Mouse (Mus musculus) ES-Bruce4 (cell line): ENCODE measurements around the gene Ccdc186. TPM values are rescaled to one million over a fixed set of nuclear protein-coding genes. Genes with fewer than 3 reads are reported as not detected.

ENCODE experiments used
- H3K27ac ChIP-seq: 2 replicates; pipeline ENCODE4 v1.5.1; 2012; ENCODE audit warnings: low read length, inconsistent platforms; ENCODE audit not compliant: insufficient read depth
- H3K27me3 ChIP-seq: 2 replicates; pipeline ENCODE4 v1.6.1; 2012; ENCODE audit warnings: mild to moderate bottlenecking, low read length, inconsistent platforms; ENCODE audit not compliant: control insufficient read depth, poor library complexity, insufficient read depth, severe bottlenecking
- H3K36me3 ChIP-seq: 2 replicates; pipeline ENCODE4 v1.6.1; 2012; ENCODE audit warnings: inconsistent platforms, mild to moderate bottlenecking, low read length, moderate library complexity; ENCODE audit not compliant: control insufficient read depth, poor library complexity, insufficient read depth, severe bottlenecking
- H3K4me1 ChIP-seq: one replicate; pipeline ENCODE4 v1.8.1; 2011; ENCODE audit warnings: low read length; ENCODE audit not compliant: control insufficient read depth, insufficient read depth
- H3K4me3 ChIP-seq: 2 replicates; pipeline ENCODE4 v1.5.1; 2011; ENCODE audit warnings: low read depth, mild to moderate bottlenecking, low read length
- H3K9ac ChIP-seq: 2 replicates; pipeline ENCODE4 v1.6.1; 2012; ENCODE audit warnings: low read depth, mild to moderate bottlenecking, inconsistent platforms; ENCODE audit not compliant: poor library complexity, severe bottlenecking
- H3K9me3 ChIP-seq: replicated peaks from 2 replicates; pipeline ENCODE4 v1.6.1; 2012; ENCODE audit warnings: mild to moderate bottlenecking, low read length, inconsistent platforms; ENCODE audit not compliant: control insufficient read depth, poor library complexity, insufficient read depth, severe bottlenecking
- CTCF ChIP-seq: IDR thresholded peaks from one replicate; pipeline ENCODE4 v1.8.1; 2011; ENCODE audit warnings: low read depth, low read length
- EP300 ChIP-seq: IDR thresholded peaks from 2 replicates; pipeline ENCODE4 v1.6.1; 2011; ENCODE audit warnings: low read depth, low read length; ENCODE audit not compliant: insufficient read depth
- POLR2A ChIP-seq: IDR thresholded peaks from one replicate; pipeline ENCODE4 v1.8.1; 2011; ENCODE audit warnings: low read length; ENCODE audit not compliant: insufficient read depth
- polyA plus RNA-seq: library from polyadenylated mRNA; stranded (reverse); fragments of >200 nt; gene quantifications from 2 replicates; pipeline ENCODE4 v1.2.4, GENCODE M21; 2011; ENCODE audit warnings: low read depth; ENCODE audit not compliant: missing spikeins, insufficient read depth, insufficient read length

The Ccdc186 gene
- polyA plus RNA-seq, 1 experiment = 56.8 TPM

DNA sequence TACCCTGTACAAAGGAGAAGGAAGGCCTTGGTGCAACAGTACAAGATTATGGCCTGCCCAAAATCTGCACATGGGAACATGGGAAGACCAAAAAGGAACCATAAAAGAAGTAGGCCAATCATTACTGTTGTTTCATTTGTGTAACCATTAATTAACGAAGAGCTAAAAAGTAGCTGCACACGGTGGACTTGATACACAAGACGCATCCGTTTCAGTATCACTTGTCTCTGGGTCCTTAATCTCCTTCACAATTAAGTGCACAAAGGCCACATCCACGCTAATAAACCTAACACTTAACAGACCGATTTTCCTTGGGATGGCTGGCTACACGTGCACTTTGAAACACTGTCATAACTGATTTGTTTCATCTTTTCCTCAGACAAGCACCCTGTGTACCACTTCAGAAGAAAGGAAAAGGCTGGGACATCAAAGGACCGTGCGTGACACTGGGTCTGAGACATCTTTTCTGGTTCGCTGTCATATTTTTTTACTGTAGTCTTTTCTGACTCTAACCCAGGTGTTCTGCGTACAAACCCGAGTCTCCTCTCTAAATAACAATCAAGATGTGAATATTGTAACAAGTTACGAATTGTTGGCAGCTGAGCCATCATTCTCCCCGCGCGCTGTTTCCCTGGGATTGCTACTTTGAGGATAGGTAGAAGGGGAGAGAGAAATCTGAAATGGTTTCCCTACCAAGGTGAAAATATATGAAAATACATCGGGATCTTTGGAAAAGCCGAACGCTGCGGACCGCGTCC, 771 bp downstream of the Ccdc186 start:
- Histone ChIP-seq H3K9ac (peak overlapping the region; percentile 65), H3K4me3 (peak overlapping the region; percentile 70), H3K9me3 (no peaks in the 10 kb centered on the region), H3K36me3 (no peaks in the 10 kb centered on the region), H3K27ac (no peak overlapping the region), H3K27me3 (0 out of 2 replicates have a peak, but pooled peaks cover 2% of the 10 kb centered on the region), H3K4me1 (no peaks in the 10 kb centered on the region)
- TF ChIP-seq EP300 (no peak), CTCF (no peak), POLR2A (no peak)

DNA sequence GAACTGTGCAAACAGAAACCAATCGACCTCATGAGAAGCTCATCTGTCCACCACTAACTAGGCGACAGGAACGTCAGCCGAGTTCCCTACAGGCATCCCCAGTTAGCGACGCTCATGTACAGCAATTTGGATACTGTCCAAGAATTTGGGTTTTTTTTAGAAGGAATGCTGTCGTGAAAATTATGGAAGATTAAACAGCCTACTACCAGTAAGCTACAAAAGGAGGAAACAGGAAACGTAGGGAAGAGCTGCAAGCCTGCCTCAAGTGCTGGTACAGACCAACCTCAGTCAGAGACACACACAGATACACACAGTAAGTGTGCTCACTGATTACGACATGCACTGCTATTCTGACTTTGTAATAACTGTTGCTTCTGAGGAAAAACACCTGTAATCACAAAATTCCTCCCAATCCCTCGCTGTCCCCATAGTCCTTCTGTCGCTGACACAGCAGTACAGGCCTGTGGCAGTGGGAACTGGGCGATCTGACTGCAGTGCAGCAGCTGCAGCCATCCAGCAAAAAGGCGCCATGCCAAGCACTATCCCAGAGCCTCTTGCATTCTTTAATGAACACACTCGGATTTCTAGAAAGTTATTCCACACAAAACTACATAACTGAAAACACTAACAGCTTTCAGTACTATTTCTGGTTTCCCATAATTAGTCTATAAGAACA, 4.0 kb downstream of the Ccdc186 start:
- Histone ChIP-seq H3K9ac (no peak overlapping the region), H3K27me3 (no peaks in the 10 kb centered on the region)
- TF ChIP-seq CTCF = no peak
- TF ChIP-seq EP300 = no peak
- TF ChIP-seq POLR2A = no peak

DNA sequence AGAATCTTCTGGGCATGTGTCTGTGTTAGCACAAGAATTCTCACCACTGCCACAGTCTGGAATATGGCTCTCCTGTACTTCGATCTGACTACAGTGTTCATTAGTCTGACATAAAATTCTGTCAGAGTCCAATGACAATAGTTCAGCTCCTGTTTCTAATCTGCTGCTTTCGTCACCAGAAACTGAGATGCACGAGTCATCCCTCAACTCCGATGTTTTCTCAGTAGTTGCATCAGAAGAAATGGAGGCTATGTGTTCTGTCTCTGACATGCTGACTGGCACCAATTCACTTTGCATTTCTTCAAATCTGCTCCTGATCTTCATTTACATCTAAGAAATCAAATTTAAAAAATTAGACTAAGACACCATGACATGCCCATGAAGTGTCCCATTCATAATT, 8.6 kb downstream of the Ccdc186 start:
- H3K27me3 ChIP-seq = no peaks in the 10 kb centered on the region
- no peak overlapping the region for H3K4me3 ChIP-seq
- peaks cover 18% of the 10 kb centered on the region for H3K36me3 ChIP-seq

More for the DNA sequence above, 4.0 kb downstream of the Ccdc186 start:
- H3K4me1 ChIP-seq = no peaks in the 10 kb centered on the region
- no peaks in the 10 kb centered on the region for H3K9me3 ChIP-seq
- peaks cover 5% of the 10 kb centered on the region; the same call in 1 of the 2 replicates for H3K36me3 ChIP-seq
- H3K4me3 ChIP-seq = no peak overlapping the region
- no peak overlapping the region for H3K27ac ChIP-seq

DNA sequence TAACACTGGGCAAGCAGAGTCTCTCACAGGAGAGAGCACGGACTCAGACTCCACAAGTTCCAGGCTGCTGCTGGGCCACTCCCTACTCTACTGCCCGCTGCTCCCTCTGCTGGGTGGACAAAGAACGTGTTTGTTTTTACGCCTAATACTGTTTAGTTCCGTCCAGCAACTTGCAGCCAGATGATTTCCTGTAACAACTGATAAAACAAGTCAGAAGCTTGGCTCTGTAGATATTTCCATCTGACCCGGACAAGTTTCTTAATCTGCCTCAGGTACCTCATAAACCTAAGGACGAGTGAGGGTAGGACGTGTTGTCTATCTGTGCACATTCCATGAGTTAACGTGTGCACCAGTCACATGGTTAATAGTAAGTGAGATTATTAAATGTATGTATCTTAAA, 10.4 kb downstream of the Ccdc186 start:
- no peaks in the 10 kb centered on the region for H3K9me3 ChIP-seq
- no peaks in the 10 kb centered on the region for H3K4me1 ChIP-seq
- H3K36me3 ChIP-seq = peaks cover 30% of the 10 kb centered on the region
- H3K4me3 ChIP-seq = no peak overlapping the region
- no peak overlapping the region for H3K9ac ChIP-seq
- TF ChIP-seq CTCF (peak; percentile 51), POLR2A (no peak)
- no peak overlapping the region for H3K27ac ChIP-seq
- no peaks in the 10 kb centered on the region for H3K27me3 ChIP-seq

More for the DNA sequence above, 8.6 kb downstream of the Ccdc186 start:
- no peaks in the 10 kb centered on the region for H3K9me3 ChIP-seq
- no peak overlapping the region for H3K27ac ChIP-seq
- no peak overlapping the region for H3K9ac ChIP-seq
- H3K4me1 ChIP-seq = no peaks in the 10 kb centered on the region
- no peak for TF ChIP-seq EP300
- no peak for TF ChIP-seq POLR2A
- TF ChIP-seq CTCF = no peak

DNA sequence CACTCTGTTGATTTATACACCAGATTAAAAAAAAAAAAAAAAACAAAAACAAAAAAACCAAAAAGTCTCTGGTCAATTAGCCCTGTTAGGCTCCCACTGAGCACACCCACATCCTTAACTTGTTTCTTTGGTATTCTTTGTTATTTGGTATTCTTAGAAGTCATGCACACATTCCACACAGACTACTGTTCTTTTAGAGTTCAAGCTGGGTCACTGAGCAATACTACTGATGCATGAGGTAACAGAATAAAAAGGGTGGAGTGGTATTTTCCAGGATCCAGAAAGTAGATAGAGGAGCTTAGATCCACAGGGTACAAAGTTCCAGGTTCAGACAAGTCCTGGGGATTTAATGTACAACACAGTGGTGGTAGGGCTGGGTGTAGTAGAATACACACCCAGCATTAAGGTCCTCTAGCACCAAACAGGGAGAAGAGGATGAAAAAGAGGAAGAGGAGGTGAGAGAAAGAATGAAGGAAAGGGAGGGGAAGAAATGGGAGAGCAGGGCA, 11.3 kb downstream of the Ccdc186 start:
- Histone ChIP-seq H3K4me3 (no peak overlapping the region), H3K27ac (no peak overlapping the region), H3K9ac (no peak overlapping the region), H3K27me3 (no peaks in the 10 kb centered on the region), H3K36me3 (peaks cover 30% of the 10 kb centered on the region), H3K4me1 (no peaks in the 10 kb centered on the region), H3K9me3 (no peaks in the 10 kb centered on the region)
- TF ChIP-seq EP300 = no peak
- TF ChIP-seq CTCF = no peak
- TF ChIP-seq POLR2A = no peak

DNA sequence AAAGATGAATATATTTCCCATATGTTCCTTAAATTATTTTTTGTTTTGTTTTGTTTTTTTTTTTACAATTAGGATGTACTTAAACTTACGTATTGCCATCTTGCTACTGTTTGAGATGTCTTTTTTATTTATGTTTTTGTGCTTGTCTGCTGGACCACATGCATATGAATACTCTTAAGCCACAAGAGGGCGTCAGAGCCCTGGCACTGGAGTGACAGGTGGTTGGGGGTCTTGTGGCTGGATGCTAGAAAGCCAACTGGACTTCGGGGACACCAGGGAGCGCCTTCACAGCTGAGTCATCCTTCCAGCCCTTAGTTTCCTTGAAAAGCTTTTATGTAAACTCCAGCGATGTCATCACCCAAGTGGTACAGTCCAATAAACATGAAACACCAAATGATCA, 13.2 kb downstream of the Ccdc186 start:
- no peaks in the 10 kb centered on the region for H3K9me3 ChIP-seq
- TF ChIP-seq CTCF = peak; percentile 61
- TF ChIP-seq EP300 = no peak
- TF ChIP-seq POLR2A = no peak
- no peak overlapping the region for H3K9ac ChIP-seq
- H3K36me3 ChIP-seq = peaks cover 33% of the 10 kb centered on the region
- H3K4me1 ChIP-seq = no peaks in the 10 kb centered on the region
- H3K27ac ChIP-seq = no peak overlapping the region
- H3K4me3 ChIP-seq = no peak overlapping the region
- H3K27me3 ChIP-seq = no peaks in the 10 kb centered on the region
